Mouse (Mus musculus): ENCODE results near the gene Thada. TPM values are rescaled to one million over a fixed set of nuclear protein-coding genes. Genes with fewer than 3 reads are reported as not detected.

Thada gene
- polyA plus RNA-seq, 1 experiment from 2014 or later, result 8.1 TPM

- Histone ChIP-seq H3K36me3 (ENCODE audit: control insufficient read depth, insufficient read depth, low read length) (peaks cover 36% of the 10 kb centered on the region), H3K9ac (ENCODE audit: low read length) (0 out of 2 replicates have a peak overlapping the region, but pooled peaks have one; percentile 38), H3K27me3 (ENCODE audit: control insufficient read depth, insufficient read depth, low read length) (no peaks in the 10 kb centered on the region), H3K27ac (replicated peaks in 1 of 2; ENCODE audit: control insufficient read depth in 1 of 2, insufficient read depth in 1 of 2, low read depth in 2 of 2, low read length in 2 of 2) (peak overlapping the region; percentile 71 to 77), H3K9me3 (ENCODE audit: control insufficient read depth, low read length) (no peaks in the 10 kb centered on the region), H3K4me2 (ENCODE audit: low read length) (peak overlapping the region; percentile 35), H3K4me3 (ENCODE audit: control insufficient read depth in 1 of 2, insufficient read depth in 1 of 2, low read depth in 1 of 2, low read length in 2 of 2) (no peak overlapping the region), H3K4me1 (ENCODE audit: control insufficient read depth in 2 of 2, insufficient read depth in 2 of 2, low read length in 2 of 2) (peaks cover 11 to 17% of the 10 kb centered on the region in 2 experiments)
- ATAC-seq (ENCODE audit: insufficient number of reproducible peaks, insufficient read depth, low FRiP score, low read depth), result peak; percentile 76
- 39% methylated on average over 11 of the region's 11 CpGs for WGBS
Observed at GRCm38 (mm10) chr17:84419326-84420275, 46.4 kb downstream of the Thada start.

- no peak overlapping the region for H3K9ac ChIP-seq (ENCODE audit: low read length)
- 74% methylated on average over 3 of the region's 3 CpGs for WGBS
- H3K4me2 ChIP-seq (ENCODE audit: low read length), result no peak overlapping the region
- H3K27me3 ChIP-seq (ENCODE audit: control insufficient read depth, insufficient read depth, low read length), result no peaks in the 10 kb centered on the region
- peaks cover 17% of the 10 kb centered on the region for H3K36me3 ChIP-seq (ENCODE audit: control insufficient read depth, insufficient read depth, low read length)
- no peak overlapping the region for H3K4me3 ChIP-seq (ENCODE audit: control insufficient read depth in 1 of 2, insufficient read depth in 1 of 2, low read depth in 1 of 2, low read length in 2 of 2)
- peaks cover 11 to 17% of the 10 kb centered on the region in 2 experiments for H3K4me1 ChIP-seq (ENCODE audit: control insufficient read depth in 2 of 2, insufficient read depth in 2 of 2, low read length in 2 of 2)
- H3K9me3 ChIP-seq (ENCODE audit: control insufficient read depth, low read length), result no peaks in the 10 kb centered on the region
- ATAC-seq (ENCODE audit: insufficient number of reproducible peaks, insufficient read depth, low FRiP score, low read depth), result no peak
- H3K27ac ChIP-seq (replicated peaks in 1 of 2; ENCODE audit: control insufficient read depth in 1 of 2, insufficient read depth in 1 of 2, low read depth in 2 of 2, low read length in 2 of 2), result no peak overlapping the region
Observed at GRCm38 (mm10) chr17:84415936-84416335, 50.1 kb downstream of the Thada start.

- no peaks in the 10 kb centered on the region for H3K9me3 ChIP-seq (ENCODE audit: control insufficient read depth, low read length)
- H3K9ac ChIP-seq (ENCODE audit: low read length), result no peak overlapping the region
- H3K4me1 ChIP-seq (ENCODE audit: control insufficient read depth in 2 of 2, insufficient read depth in 2 of 2, low read length in 2 of 2), result no peaks in the 10 kb centered on the region
- no peak for ATAC-seq (ENCODE audit: insufficient number of reproducible peaks, insufficient read depth, low FRiP score, low read depth)
- H3K27me3 ChIP-seq (ENCODE audit: control insufficient read depth, insufficient read depth, low read length), result no peaks in the 10 kb centered on the region
- no peak overlapping the region for H3K27ac ChIP-seq (replicated peaks in 1 of 2; ENCODE audit: control insufficient read depth in 1 of 2, insufficient read depth in 1 of 2, low read depth in 2 of 2, low read length in 2 of 2)
- H3K4me3 ChIP-seq (ENCODE audit: control insufficient read depth in 1 of 2, insufficient read depth in 1 of 2, low read depth in 1 of 2, low read length in 2 of 2), result no peak overlapping the region
- H3K36me3 ChIP-seq (ENCODE audit: control insufficient read depth, insufficient read depth, low read length), result 0 out of 2 replicates have a peak, but pooled peaks cover 8% of the 10 kb centered on the region
- no peak overlapping the region for H3K4me2 ChIP-seq (ENCODE audit: low read length)
- WGBS, result 82% methylated on average over 1 of the region's 1 CpGs
Observed at GRCm38 (mm10) chr17:84408731-84409130, 57.3 kb downstream of the Thada start.

- H3K27me3 ChIP-seq (ENCODE audit: control insufficient read depth, insufficient read depth, low read length), result no peaks in the 10 kb centered on the region
- 0 out of 2 replicates have a peak, but pooled peaks cover 8% of the 10 kb centered on the region for H3K36me3 ChIP-seq (ENCODE audit: control insufficient read depth, insufficient read depth, low read length)
- no peak overlapping the region for H3K4me2 ChIP-seq (ENCODE audit: low read length)
- WGBS, result 66% methylated on average over 6 of the region's 6 CpGs
- ATAC-seq (ENCODE audit: insufficient number of reproducible peaks, insufficient read depth, low FRiP score, low read depth), result no peak
- H3K4me1 ChIP-seq (ENCODE audit: control insufficient read depth in 2 of 2, insufficient read depth in 2 of 2, low read length in 2 of 2), result no peaks in the 10 kb centered on the region
- H3K9ac ChIP-seq (ENCODE audit: low read length), result no peak overlapping the region
- no peaks in the 10 kb centered on the region for H3K9me3 ChIP-seq (ENCODE audit: control insufficient read depth, low read length)
- H3K4me3 ChIP-seq (ENCODE audit: control insufficient read depth in 1 of 2, insufficient read depth in 1 of 2, low read depth in 1 of 2, low read length in 2 of 2), result no peak overlapping the region
- no peak overlapping the region for H3K27ac ChIP-seq (replicated peaks in 1 of 2; ENCODE audit: control insufficient read depth in 1 of 2, insufficient read depth in 1 of 2, low read depth in 2 of 2, low read length in 2 of 2)
Observed at GRCm38 (mm10) chr17:84405616-84406015, 60.4 kb downstream of the Thada start.

- no peaks in the 10 kb centered on the region for H3K4me1 ChIP-seq (ENCODE audit: control insufficient read depth in 2 of 2, insufficient read depth in 2 of 2, low read length in 2 of 2)
- H3K36me3 ChIP-seq (ENCODE audit: control insufficient read depth, insufficient read depth, low read length), result peaks cover 13% of the 10 kb centered on the region
- H3K4me3 ChIP-seq (ENCODE audit: control insufficient read depth in 1 of 2, insufficient read depth in 1 of 2, low read depth in 1 of 2, low read length in 2 of 2), result no peak overlapping the region
- H3K9ac ChIP-seq (ENCODE audit: low read length), result no peak overlapping the region
- no peaks in the 10 kb centered on the region for H3K9me3 ChIP-seq (ENCODE audit: control insufficient read depth, low read length)
- H3K27me3 ChIP-seq (ENCODE audit: control insufficient read depth, insufficient read depth, low read length), result no peaks in the 10 kb centered on the region
- no peak overlapping the region for H3K27ac ChIP-seq (replicated peaks in 1 of 2; ENCODE audit: control insufficient read depth in 1 of 2, insufficient read depth in 1 of 2, low read depth in 2 of 2, low read length in 2 of 2)
- 87% methylated on average over 5 of the region's 5 CpGs for WGBS
- no peak for ATAC-seq (ENCODE audit: insufficient number of reproducible peaks, insufficient read depth, low FRiP score, low read depth)
- no peak overlapping the region for H3K4me2 ChIP-seq (ENCODE audit: low read length)
Observed at GRCm38 (mm10) chr17:84401796-84402195, 64.2 kb downstream of the Thada start.

GRCm38 (mm10) chr17:84399431-84399830 is 66.6 kb downstream of the Thada start:
- H3K4me3 ChIP-seq (ENCODE audit: control insufficient read depth in 1 of 2, insufficient read depth in 1 of 2, low read depth in 1 of 2, low read length in 2 of 2), result no peak overlapping the region
- no peaks in the 10 kb centered on the region for H3K9me3 ChIP-seq (ENCODE audit: control insufficient read depth, low read length)
- ATAC-seq (ENCODE audit: insufficient number of reproducible peaks, insufficient read depth, low FRiP score, low read depth), result no peak

GRCm38 (mm10) chr17:84390026-84390425 is 76.0 kb downstream of the Thada start:
- Histone ChIP-seq H3K4me1 (ENCODE audit: control insufficient read depth in 2 of 2, insufficient read depth in 2 of 2, low read length in 2 of 2) (peaks cover 0 to 6% of the 10 kb centered on the region in 2 experiments; a peak in 1 of 4 replicates), H3K9me3 (ENCODE audit: control insufficient read depth, low read length) (no peaks in the 10 kb centered on the region), H3K9ac (ENCODE audit: low read length) (no peak overlapping the region), H3K4me3 (ENCODE audit: control insufficient read depth in 1 of 2, insufficient read depth in 1 of 2, low read depth in 1 of 2, low read length in 2 of 2) (no peak overlapping the region), H3K4me2 (ENCODE audit: low read length) (no peak overlapping the region), H3K36me3 (ENCODE audit: control insufficient read depth, insufficient read depth, low read length) (peaks cover 28% of the 10 kb centered on the region), H3K27ac (replicated peaks in 1 of 2; ENCODE audit: control insufficient read depth in 1 of 2, insufficient read depth in 1 of 2, low read depth in 2 of 2, low read length in 2 of 2) (no peak overlapping the region), H3K27me3 (ENCODE audit: control insufficient read depth, insufficient read depth, low read length) (no peaks in the 10 kb centered on the region)
- WGBS, result 86% methylated on average over 2 of the region's 2 CpGs
- no peak for ATAC-seq (ENCODE audit: insufficient number of reproducible peaks, insufficient read depth, low FRiP score, low read depth)

More at GRCm38 (mm10) chr17:84399431-84399830, 66.6 kb downstream of the Thada start:
- H3K36me3 ChIP-seq (ENCODE audit: control insufficient read depth, insufficient read depth, low read length), result peaks cover 25% of the 10 kb centered on the region
- no peak overlapping the region for H3K9ac ChIP-seq (ENCODE audit: low read length)
- no peaks in the 10 kb centered on the region for H3K27me3 ChIP-seq (ENCODE audit: control insufficient read depth, insufficient read depth, low read length)
- H3K27ac ChIP-seq (replicated peaks in 1 of 2; ENCODE audit: control insufficient read depth in 1 of 2, insufficient read depth in 1 of 2, low read depth in 2 of 2, low read length in 2 of 2), result no peak overlapping the region
- 84% methylated on average over 6 of the region's 6 CpGs for WGBS
- no peak overlapping the region for H3K4me2 ChIP-seq (ENCODE audit: low read length)
- no peaks in the 10 kb centered on the region for H3K4me1 ChIP-seq (ENCODE audit: control insufficient read depth in 2 of 2, insufficient read depth in 2 of 2, low read length in 2 of 2)

All from heart, embryonic 14.5 days (tissue).